Mouse (Mus musculus) lung, adult 2 months (tissue): ENCODE measurements around the gene Ide. TPM values are rescaled to one million over a fixed set of nuclear protein-coding genes. Genes with fewer than 3 reads are reported as not detected.

Experiments
- DNase-seq: peaks from one replicate; pipeline ENCODE4 v3.0.0; 2022
- H3K4me1 ChIP-seq: fragments of 200-500 bp; 2 replicates; pipeline ENCODE4 v1.6.1; 2011; ENCODE audit warnings: low read length; ENCODE audit not compliant: control insufficient read depth, insufficient read depth
- H3K4me3 ChIP-seq: fragments of 200-500 bp; replicated peaks from 2 replicates; pipeline ENCODE3; 2011; ENCODE audit warnings: low read depth, mild to moderate bottlenecking, control low read depth, low read length; ENCODE audit errors: extremely low read depth
- CTCF ChIP-seq: fragments of 200-500 bp; IDR thresholded peaks from 2 replicates; pipeline ENCODE4 v1.5.1; 2011; ENCODE audit warnings: mild to moderate bottlenecking, low read length, control low read depth; ENCODE audit not compliant: insufficient read depth
- POLR2A ChIP-seq: fragments of 200-500 bp; IDR thresholded peaks from 2 replicates; pipeline ENCODE4 v1.6.1; 2011; ENCODE audit warnings: low read depth, mild to moderate bottlenecking, control low read depth, low read length, borderline replicate concordance; ENCODE audit errors: extremely low read depth
- WGBS: fragments of 180-500 bp; shearing (Covaris S2); methylation state at CpG from one replicate; pipeline ENCODE4 v1.1.7; 2018; 5-methylcytosine and 5-hydroxymethylcytosine counted together
- polyA plus RNA-seq: library from polyadenylated mRNA; depleted of rRNA; stranded (reverse); fragments of >200 nt; gene quantifications from 2 replicates; pipeline ENCODE4 v1.2.3, GENCODE M21; 2012

Ide gene
- polyA plus RNA-seq, 1 experiment: 34.9 TPM

- TF ChIP-seq CTCF (no peak), POLR2A (no peak)
- H3K4me1 ChIP-seq: no peaks in the 10 kb centered on the region
- DNase-seq: no peak
- WGBS: 67% methylated on average over 1 of the region's 1 CpGs
- no peak overlapping the region for H3K4me3 ChIP-seq
Measured at GRCm38 (mm10) chr19:37368990-37369389, 31.3 kb upstream of the Ide start.

GRCm38 (mm10) chr19:37363128-37363939 is 25.7 kb upstream of the Ide start:
- no peak for TF ChIP-seq CTCF
- no peak for TF ChIP-seq POLR2A
- WGBS: 76% methylated on average over 11 of the region's 11 CpGs
- Histone ChIP-seq H3K4me1 (no peaks in the 10 kb centered on the region), H3K4me3 (no peak overlapping the region)
- no peak for DNase-seq

GRCm38 (mm10) chr19:37362545-37362944 is 24.9 kb upstream of the Ide start:
- TF ChIP-seq POLR2A (no peak), CTCF (no peak)
- no peak overlapping the region for H3K4me3 ChIP-seq
- H3K4me1 ChIP-seq: no peaks in the 10 kb centered on the region
- WGBS: 57% methylated on average over 5 of the region's 5 CpGs
- no peak for DNase-seq

- WGBS: 47% methylated on average over 5 of the region's 5 CpGs
Measured at GRCm38 (mm10) chr19:37360044-37360443, 22.4 kb upstream of the Ide start.

GRCm38 (mm10) chr19:37353331-37353730 is 15.7 kb upstream of the Ide start:
- TF ChIP-seq POLR2A (no peak), CTCF (no peak)
- WGBS: 88% methylated on average over 6 of the region's 6 CpGs
- DNase-seq: no peak
- Histone ChIP-seq H3K4me1 (no peaks in the 10 kb centered on the region), H3K4me3 (no peak overlapping the region)

More at GRCm38 (mm10) chr19:37360044-37360443, 22.4 kb upstream of the Ide start:
- TF ChIP-seq CTCF: no peak
- no peak for TF ChIP-seq POLR2A
- no peaks in the 10 kb centered on the region for H3K4me1 ChIP-seq
- DNase-seq: no peak
- H3K4me3 ChIP-seq: no peak overlapping the region

GRCm38 (mm10) chr19:37352756-37353155 is 15.1 kb upstream of the Ide start:
- TF ChIP-seq CTCF: no peak
- no peak for TF ChIP-seq POLR2A
- no peak for DNase-seq
- Histone ChIP-seq H3K4me1 (no peaks in the 10 kb centered on the region), H3K4me3 (no peak overlapping the region)
- 91% methylated on average over 3 of the region's 3 CpGs for WGBS

- no peak for TF ChIP-seq POLR2A
- no peak for DNase-seq
- H3K4me3 ChIP-seq: no peak overlapping the region
- no peaks in the 10 kb centered on the region for H3K4me1 ChIP-seq
Measured at GRCm38 (mm10) chr19:37348952-37349351, 11.3 kb upstream of the Ide start.

- TF ChIP-seq POLR2A: no peak
- no peak for TF ChIP-seq CTCF
- 81% methylated on average over 10 of the region's 10 CpGs for WGBS
- Histone ChIP-seq H3K4me3 (no peak overlapping the region), H3K4me1 (no peaks in the 10 kb centered on the region)
- DNase-seq: no peak
Measured at GRCm38 (mm10) chr19:37348331-37348730, 10.7 kb upstream of the Ide start.

- 67% methylated on average over 3 of the region's 3 CpGs for WGBS
- H3K4me3 ChIP-seq: no peak overlapping the region
- DNase-seq: no peak
- no peaks in the 10 kb centered on the region for H3K4me1 ChIP-seq
- TF ChIP-seq CTCF (no peak), POLR2A (no peak)
Measured at GRCm38 (mm10) chr19:37346258-37346657, 8.6 kb upstream of the Ide start.

GRCm38 (mm10) chr19:37343899-37344298 is 6.2 kb upstream of the Ide start:
- no peak overlapping the region for H3K4me3 ChIP-seq
- no peak for DNase-seq
- no peaks in the 10 kb centered on the region for H3K4me1 ChIP-seq
- 71% methylated on average over 5 of the region's 5 CpGs for WGBS
- TF ChIP-seq CTCF: no peak
- TF ChIP-seq POLR2A: no peak

- DNase-seq: no peak
- WGBS: 77% methylated on average over 5 of the region's 5 CpGs
Measured at GRCm38 (mm10) chr19:37340931-37341330, 3.3 kb upstream of the Ide start.

More at GRCm38 (mm10) chr19:37340931-37341330, 3.3 kb upstream of the Ide start:
- H3K4me1 ChIP-seq: no peaks in the 10 kb centered on the region
- no peak overlapping the region for H3K4me3 ChIP-seq
- no peak for TF ChIP-seq POLR2A
- TF ChIP-seq CTCF: no peak
